Mouse (Mus musculus) limb, embryonic 11.5 days (tissue): ENCODE results near the gene Kit. TPM values are rescaled to one million over a fixed set of nuclear protein-coding genes. Genes with fewer than 3 reads are reported as not detected.

ENCODE experiments used
- ATAC-seq: fragments of 200-750 bp; cut with Nextera tagmentation; 2 replicates; pipeline ENCODE4 v1.8.0; 2017; ENCODE audit warnings: low read depth; ENCODE audit not compliant: insufficient number of reproducible peaks, low FRiP score, low TSS enrichment
- DNase-seq: peaks from one replicate; pipeline ENCODE4 v3.0.0-alpha.2; 2015; ENCODE audit warnings: low spot score
- H3K27ac ChIP-seq: fragments of 300-500 bp; sonication (generic); replicated peaks from 2 replicates; pipeline ENCODE4 v1.5.1; 2014; ENCODE audit warnings: low read depth, mild to moderate bottlenecking, low read length
- H3K27me3 ChIP-seq: fragments of 300-500 bp; sonication (generic); 2 replicates; pipeline ENCODE4 v1.6.1; 2014; ENCODE audit warnings: mild to moderate bottlenecking, low read length, mixed read lengths; ENCODE audit not compliant: control insufficient read depth, insufficient read depth
- H3K36me3 ChIP-seq: fragments of 300-500 bp; sonication (generic); 2 replicates; pipeline ENCODE4 v1.6.1; 2014; ENCODE audit warnings: mild to moderate bottlenecking, low read length, moderate library complexity, mixed read lengths; ENCODE audit not compliant: control insufficient read depth, insufficient read depth
- H3K4me1 ChIP-seq: fragments of 300-500 bp; sonication (generic); 2 replicates; pipeline ENCODE4 v1.6.1; 2014; ENCODE audit warnings: low read length, mixed read lengths; ENCODE audit not compliant: control insufficient read depth, insufficient read depth
- H3K4me2 ChIP-seq: fragments of 300-500 bp; sonication (generic); 2 replicates; pipeline ENCODE4 v1.6.1; 2014; ENCODE audit warnings: low read depth, mild to moderate bottlenecking, moderate library complexity; ENCODE audit not compliant: severe bottlenecking
- H3K4me3 ChIP-seq: fragments of 300-500 bp; sonication (generic); 2 replicates; pipeline ENCODE4 v1.5.1; 2014; ENCODE audit warnings: low read depth, low read length
- H3K9ac ChIP-seq: fragments of 300-500 bp; sonication (generic); 2 replicates; pipeline ENCODE4 v1.6.1; 2014; ENCODE audit warnings: mild to moderate bottlenecking, low read length
- H3K9me3 ChIP-seq: fragments of 300-500 bp; sonication (generic); 2 replicates; pipeline ENCODE4 v1.6.1; 2016; ENCODE audit warnings: low read length; ENCODE audit not compliant: control insufficient read depth
- whole genome bisulfite sequencing: fragments of 180-500 bp; shearing (Covaris S2); extraction: QIAGEN DNeasy Blood & Tissue Kit; methylation state at CpG from one replicate; pipeline ENCODE4 v1.1.7; 2014; 5-methylcytosine and 5-hydroxymethylcytosine counted together
- polyA plus RNA-seq: library from polyadenylated mRNA; unstranded; fragments of >200 nt; fragmentation: Nextera tagmentation; extraction: Ambion mirVana; gene quantifications from 2 replicates; pipeline ENCODE4 v1.2.1, GENCODE M21; 2014

Gene Kit
- 15.5 and 16.9 TPM in 2 replicates for polyA plus RNA-seq

DNA sequence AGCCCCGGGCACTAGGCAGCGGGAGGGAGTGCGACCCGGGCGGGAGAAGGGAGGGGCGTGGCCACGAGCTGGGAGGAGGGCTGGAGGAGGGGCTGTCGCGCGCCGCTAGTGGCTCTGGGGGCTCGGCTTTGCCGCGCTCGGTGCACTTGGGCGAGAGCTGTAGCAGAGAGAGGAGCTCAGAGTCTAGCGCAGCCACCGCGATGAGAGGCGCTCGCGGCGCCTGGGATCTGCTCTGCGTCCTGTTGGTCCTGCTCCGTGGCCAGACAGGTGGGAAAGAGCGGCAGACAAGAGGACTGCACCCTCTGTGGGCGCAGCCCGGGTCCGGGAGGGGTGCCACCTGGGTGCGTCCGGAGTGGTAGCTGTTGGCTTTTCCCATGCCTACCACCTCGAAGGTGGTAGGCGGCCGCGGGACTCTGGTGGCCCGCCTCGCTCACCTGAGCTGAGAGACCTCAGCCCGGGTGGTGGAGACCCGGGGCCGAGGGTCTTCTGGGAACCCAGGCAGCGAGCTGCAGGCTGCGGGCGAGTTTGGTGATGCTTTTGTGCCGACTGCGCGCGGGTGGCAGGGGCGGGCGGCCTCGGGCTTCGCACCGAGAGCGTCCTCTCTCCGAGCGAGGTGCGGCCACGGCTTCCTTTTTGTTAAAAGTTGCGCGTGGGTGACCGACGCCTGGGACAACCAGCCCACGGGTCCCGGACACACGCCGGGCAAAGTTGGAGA is at the start of gene Kit:
Kit (plus strand) TSS at position 65 of the 715 bp plus-strand sequence.
- no peak within 1 kb of the TSS for H3K27ac ChIP-seq
- under 1% methylated on average over 65 of the region's 65 CpGs for WGBS
- H3K27me3 ChIP-seq = no peaks in the 10 kb centered on the region
- peak; percentile 94 for DNase-seq
- H3K36me3 ChIP-seq = no peaks in the 10 kb centered on the region
- peak within 1 kb of the TSS; percentile 91 for H3K4me2 ChIP-seq
- H3K9me3 ChIP-seq = no peaks in the 10 kb centered on the region
- peaks cover 5% of the 10 kb centered on the region; the same call in 1 of the 2 replicates for H3K4me1 ChIP-seq
- ATAC-seq = peak; percentile 87
- H3K4me3 ChIP-seq = peak within 1 kb of the TSS; percentile 51
- peak within 1 kb of the TSS; percentile 59 for H3K9ac ChIP-seq

GRCm38 (mm10) chr5:75536156-75536555 is 38.6 kb upstream of the Kit start:
- Histone ChIP-seq H3K4me2 (no peak overlapping the region), H3K36me3 (no peaks in the 10 kb centered on the region), H3K4me3 (no peak overlapping the region), H3K27ac (no peak overlapping the region), H3K9me3 (no peaks in the 10 kb centered on the region), H3K4me1 (no peaks in the 10 kb centered on the region), H3K27me3 (no peaks in the 10 kb centered on the region), H3K9ac (no peak overlapping the region)
- 75% methylated on average over 3 of the region's 3 CpGs for whole genome bisulfite sequencing
- no peak for DNase-seq
- no peak for ATAC-seq

GRCm38 (mm10) chr5:75537717-75538116 is 37.0 kb upstream of the Kit start:
- Histone ChIP-seq H3K27ac (no peak overlapping the region), H3K4me3 (no peak overlapping the region), H3K4me1 (no peaks in the 10 kb centered on the region), H3K4me2 (no peak overlapping the region), H3K9ac (no peak overlapping the region), H3K36me3 (no peaks in the 10 kb centered on the region), H3K9me3 (no peaks in the 10 kb centered on the region), H3K27me3 (no peaks in the 10 kb centered on the region)
- 15% methylated on average over 4 of the region's 4 CpGs for WGBS
- ATAC-seq = no peak
- no peak for DNase-seq

- Histone ChIP-seq H3K9ac (no peak overlapping the region), H3K27ac (no peak overlapping the region), H3K4me3 (no peak overlapping the region), H3K4me1 (no peaks in the 10 kb centered on the region), H3K27me3 (no peaks in the 10 kb centered on the region), H3K9me3 (no peaks in the 10 kb centered on the region), H3K36me3 (no peaks in the 10 kb centered on the region), H3K4me2 (no peak overlapping the region)
- 22% methylated on average over 3 of the region's 4 CpGs for WGBS
- no peak for DNase-seq
- no peak for ATAC-seq
Measured at GRCm38 (mm10) chr5:75538458-75538857, 36.3 kb upstream of the Kit start.

DNA sequence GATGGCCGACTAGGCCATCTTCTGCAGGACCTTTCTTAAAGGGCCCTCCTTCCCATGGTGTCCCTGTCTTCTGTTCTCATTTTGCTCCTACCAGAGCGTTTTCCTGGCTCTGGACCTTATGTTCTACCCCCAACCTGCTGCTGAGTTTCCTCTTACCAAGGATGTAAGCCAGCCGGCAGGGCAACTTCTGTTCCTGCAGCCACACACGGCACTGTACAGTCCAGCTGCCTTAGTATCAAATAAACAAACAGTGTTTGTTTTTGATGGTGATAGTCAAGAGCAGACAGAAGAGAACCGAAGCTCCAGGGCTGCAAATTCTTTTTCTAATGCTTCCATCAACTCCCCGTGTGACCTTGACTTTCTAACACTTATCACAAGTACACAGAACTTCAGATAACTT is 35.6 kb upstream of the Kit start:
- H3K9ac ChIP-seq = no peak overlapping the region
- no peaks in the 10 kb centered on the region for H3K4me1 ChIP-seq
- no peak overlapping the region for H3K4me2 ChIP-seq
- ATAC-seq (no peak), DNase-seq (no peak)
- no peaks in the 10 kb centered on the region for H3K27me3 ChIP-seq
- H3K4me3 ChIP-seq = no peak overlapping the region
- 38% methylated on average over 6 of the region's 6 CpGs for WGBS
- no peaks in the 10 kb centered on the region for H3K36me3 ChIP-seq
- no peak overlapping the region for H3K27ac ChIP-seq
- H3K9me3 ChIP-seq = no peaks in the 10 kb centered on the region

GRCm38 (mm10) chr5:75543757-75544156 is 31.0 kb upstream of the Kit start:
- H3K4me1 ChIP-seq = no peaks in the 10 kb centered on the region
- no peak overlapping the region for H3K27ac ChIP-seq
- WGBS = 80% methylated on average over 3 of the region's 3 CpGs
- ATAC-seq (no peak), DNase-seq (no peak)
- no peaks in the 10 kb centered on the region for H3K36me3 ChIP-seq
- no peak overlapping the region for H3K4me3 ChIP-seq
- H3K4me2 ChIP-seq = no peak overlapping the region
- no peak overlapping the region for H3K9ac ChIP-seq
- H3K9me3 ChIP-seq = no peaks in the 10 kb centered on the region
- H3K27me3 ChIP-seq = no peaks in the 10 kb centered on the region

- no peak overlapping the region for H3K27ac ChIP-seq
- DNase-seq = no peak
- no peak for ATAC-seq
- no peaks in the 10 kb centered on the region for H3K27me3 ChIP-seq
- no peak overlapping the region for H3K4me3 ChIP-seq
- H3K4me2 ChIP-seq = no peak overlapping the region
- no peak overlapping the region for H3K9ac ChIP-seq
- no peaks in the 10 kb centered on the region for H3K9me3 ChIP-seq
- H3K4me1 ChIP-seq = no peaks in the 10 kb centered on the region
- no peaks in the 10 kb centered on the region for H3K36me3 ChIP-seq
- WGBS = 82% methylated on average over 14 of the region's 14 CpGs
Measured at GRCm38 (mm10) chr5:75544472-75545264, 30.0 kb upstream of the Kit start.

DNA sequence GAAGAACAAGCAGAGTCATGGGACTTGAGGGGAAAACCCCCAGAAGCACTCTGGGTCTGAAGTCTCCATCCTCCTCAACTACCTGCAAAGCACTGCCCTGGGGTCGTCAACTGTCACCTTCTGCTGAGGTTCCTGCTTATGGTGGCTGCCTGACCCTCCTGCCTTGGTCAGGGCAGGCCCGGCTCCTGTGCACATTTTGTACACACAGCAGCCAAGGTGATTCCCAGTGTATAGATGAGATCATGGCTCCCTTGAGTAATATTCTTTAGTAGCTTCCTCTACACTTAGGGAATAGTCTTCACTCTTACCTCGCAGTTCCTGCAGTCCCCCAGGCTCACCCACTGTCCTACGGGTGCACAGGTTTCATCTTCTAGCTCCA is 29.5 kb upstream of the Kit start:
- 83% methylated on average over 4 of the region's 4 CpGs for WGBS
- ATAC-seq (no peak), DNase-seq (no peak)
- Histone ChIP-seq H3K4me1 (no peaks in the 10 kb centered on the region), H3K36me3 (no peaks in the 10 kb centered on the region), H3K9ac (no peak overlapping the region), H3K4me3 (no peak overlapping the region), H3K4me2 (no peak overlapping the region), H3K27ac (no peak overlapping the region), H3K9me3 (no peaks in the 10 kb centered on the region), H3K27me3 (no peaks in the 10 kb centered on the region)
